Mouse (Mus musculus) myocyte (in vitro differentiated cells): ENCODE measurements around the gene Tmem52b. TPM values are rescaled to one million over a fixed set of nuclear protein-coding genes. Genes with fewer than 3 reads are reported as not detected.
"Not testable (repeated sequence)": the region's sequence is repeated elsewhere in the genome, so short reads cannot be mapped to it uniquely, and the experiment has no call there.

ENCODE experiments used
- H3K27me3 ChIP-seq: one replicate; pipeline ENCODE4 v1.6.1; 2011; ENCODE audit not compliant: control insufficient read depth, insufficient read depth, insufficient read length
- H3K36me3 ChIP-seq: one replicate; pipeline ENCODE4 v1.6.1; 2011; ENCODE audit not compliant: control insufficient read depth, insufficient read depth
- H3K4me2 ChIP-seq: one replicate; pipeline ENCODE4 v1.6.1; 2011; ENCODE audit warnings: low read depth, control low read depth
- H3K4me3 ChIP-seq: one replicate; pipeline ENCODE4 v1.5.1; 2011; ENCODE audit warnings: mild to moderate bottlenecking, control low read depth, moderate library complexity
- H3K79me2 ChIP-seq: one replicate; pipeline ENCODE4 v1.6.1; 2011; ENCODE audit not compliant: control insufficient read depth, insufficient read depth
- H3ac ChIP-seq: one replicate; pipeline ENCODE4 v1.6.1; 2011; ENCODE audit not compliant: control insufficient read depth, insufficient read length
- CEBPB ChIP-seq: IDR thresholded peaks from 2 replicates; pipeline ENCODE4 v1.6.1; 2011; ENCODE audit warnings: mild to moderate bottlenecking, moderate library complexity; ENCODE audit not compliant: poor library complexity, insufficient read depth, severe bottlenecking
- E2F4 ChIP-seq: IDR thresholded peaks from one replicate; pipeline ENCODE4 v1.6.1; 2011; ENCODE audit warnings: mild to moderate bottlenecking, control low read depth, moderate library complexity; ENCODE audit not compliant: insufficient read depth
- MYOD1 ChIP-seq, 3 experiments: IDR thresholded peaks; one replicate each; pipeline ENCODE4 v1.6.1; 2011; ENCODE audit warnings: control low read depth in 2 of 3, low read depth in 2 of 3, mild to moderate bottlenecking in 2 of 3, moderate library complexity in 1 of 3; ENCODE audit not compliant: insufficient read length in 2 of 3, control insufficient read depth in 1 of 3
- MYOG ChIP-seq, 3 experiments: IDR thresholded peaks; one replicate each; pipeline ENCODE4 v1.6.1; 2011; ENCODE audit warnings: control low read depth in 2 of 3, low read depth in 2 of 3, mild to moderate bottlenecking in 2 of 3; ENCODE audit not compliant: insufficient read length in 2 of 3, control insufficient read depth in 1 of 3, insufficient read depth in 1 of 3
- POLR2A ChIP-seq: IDR thresholded peaks from one replicate; pipeline ENCODE4 v1.6.1; 2011; ENCODE audit warnings: low read depth, mild to moderate bottlenecking, control low read depth, moderate library complexity; ENCODE audit not compliant: insufficient read length
- POLR2AphosphoS2 ChIP-seq: IDR thresholded peaks from one replicate; pipeline ENCODE4 v1.6.1; 2011; ENCODE audit warnings: low read depth, control low read depth; ENCODE audit not compliant: insufficient read length
- REST ChIP-seq: IDR thresholded peaks from one replicate; pipeline ENCODE4 v1.6.1; 2011; ENCODE audit warnings: mild to moderate bottlenecking, control low read depth, moderate library complexity; ENCODE audit not compliant: insufficient read depth, insufficient read length
- SRF ChIP-seq: IDR thresholded peaks from one replicate; pipeline ENCODE4 v1.6.1; 2011; ENCODE audit warnings: low read depth; ENCODE audit not compliant: control insufficient read depth, insufficient read length
- TCF12 ChIP-seq: IDR thresholded peaks from one replicate; pipeline ENCODE4 v1.6.1; 2011; ENCODE audit warnings: mild to moderate bottlenecking, control low read depth; ENCODE audit not compliant: poor library complexity, insufficient read depth, severe bottlenecking
- TCF3 ChIP-seq: IDR thresholded peaks from one replicate; pipeline ENCODE4 v1.6.1; 2011; ENCODE audit warnings: low read depth, control low read depth; ENCODE audit not compliant: insufficient read length
- USF1 ChIP-seq: IDR thresholded peaks from one replicate; pipeline ENCODE4 v1.6.1; 2011; ENCODE audit warnings: low read depth, mild to moderate bottlenecking, control low read depth, moderate library complexity
- polyA plus RNA-seq: library from polyadenylated mRNA; unstranded; fragments of >200 nt; fragmentation: generic; extraction: Trizol; gene quantifications from one replicate; pipeline ENCODE4 v1.2.1, GENCODE M21; 2012; ENCODE audit warnings: missing spikeins

The Tmem52b gene
- polyA plus RNA-seq, 1 experiment: not detected

DNA sequence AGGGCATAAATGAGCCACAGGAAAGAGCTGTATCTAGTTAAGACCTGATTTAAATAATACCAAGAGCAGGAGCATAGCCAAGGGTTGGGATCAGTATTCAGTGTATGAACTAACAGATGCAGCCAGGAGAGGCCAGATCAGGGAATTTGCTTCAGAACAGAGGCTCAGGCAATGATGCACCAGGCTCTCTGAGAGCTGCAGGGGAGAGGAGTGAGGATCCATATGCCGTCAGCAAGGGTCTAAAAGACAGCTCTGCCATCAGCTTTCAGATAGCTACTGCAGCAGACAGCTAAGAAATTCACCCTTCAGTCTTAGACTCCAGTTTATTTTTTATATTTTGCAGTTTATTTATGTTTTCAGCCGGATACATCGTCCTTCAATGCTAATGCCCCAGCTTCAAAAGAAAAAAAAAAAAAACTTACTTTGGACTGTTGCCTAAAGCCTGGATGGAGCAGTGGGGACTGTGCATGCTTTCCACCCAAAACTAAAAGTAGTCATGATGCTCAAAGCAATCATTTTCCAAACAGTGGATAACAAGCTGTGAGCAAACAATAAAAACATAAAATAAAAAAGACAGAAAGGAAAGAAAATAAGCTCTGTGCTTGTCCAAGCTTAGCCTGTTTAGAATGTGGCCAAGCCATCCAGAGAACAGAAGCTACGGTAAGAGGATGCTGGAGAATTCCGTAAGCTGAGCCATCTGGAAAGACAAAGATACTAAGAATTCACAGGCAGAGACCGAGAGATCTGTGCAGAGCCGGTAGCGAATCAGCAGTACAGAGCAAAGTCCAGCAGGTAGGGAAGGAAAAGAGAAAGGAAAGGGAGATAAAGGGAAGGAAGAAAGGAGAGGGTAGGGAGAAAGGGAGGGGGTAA lies 32.0 kb upstream of the Tmem52b start:
- TF ChIP-seq TCF3 (no peak), REST (no peak), SRF (no peak), CEBPB (no peak), E2F4 (no peak)
- Histone ChIP-seq H3K27me3 (no peaks in the 10 kb centered on the region), H3K36me3 (no peaks in the 10 kb centered on the region), H3K4me2 (no peak overlapping the region), H3ac (no peak overlapping the region), H3K4me3 (no peak overlapping the region), H3K79me2 (no peaks in the 10 kb centered on the region)

DNA sequence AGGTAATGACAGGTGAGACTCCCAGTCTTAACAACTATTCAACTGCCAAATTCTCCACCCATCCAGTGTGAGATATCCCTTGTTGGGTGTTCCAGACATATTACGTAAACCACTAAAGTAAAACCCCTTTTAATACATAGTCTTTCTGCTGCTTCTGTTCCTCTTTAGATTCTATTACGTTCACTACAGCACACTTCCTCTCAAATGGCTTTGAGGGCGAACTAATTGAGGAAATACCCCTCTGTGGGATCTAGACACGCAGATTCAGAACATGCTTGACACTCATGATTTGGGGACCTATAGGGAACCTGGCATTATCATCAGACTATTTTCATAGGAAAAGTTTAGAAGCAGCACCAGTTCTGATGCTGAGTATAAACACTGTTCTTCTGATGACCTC lies 17.4 kb upstream of the Tmem52b start:
- TF ChIP-seq REST (no peak), USF1 (no peak), MYOD1 (IDR thresholded peaks at IDR 0.05; ENCODE audit: control insufficient read depth in 1 of 3, insufficient read length in 2 of 3, low read depth in 2 of 3) (no peak), POLR2AphosphoS2 (no peak), MYOG (IDR thresholded peaks at IDR 0.05; ENCODE audit: control insufficient read depth in 1 of 3, insufficient read depth in 1 of 3, insufficient read length in 2 of 3, low read depth in 2 of 3) (no peak), E2F4 (no peak)
- Histone ChIP-seq H3K36me3 (no peaks in the 10 kb centered on the region), H3K79me2 (no peaks in the 10 kb centered on the region), H3K4me3 (no peak overlapping the region), H3K4me2 (no peak overlapping the region), H3K27me3 (no peaks in the 10 kb centered on the region), H3ac (no peak overlapping the region)

- Histone ChIP-seq H3ac (no peak overlapping the region), H3K4me3 (no peak overlapping the region), H3K79me2 (no peaks in the 10 kb centered on the region), H3K4me2 (no peak overlapping the region), H3K36me3 (no peaks in the 10 kb centered on the region), H3K27me3 (no peaks in the 10 kb centered on the region)
- TF ChIP-seq TCF12: no peak
- no peak for TF ChIP-seq POLR2AphosphoS2
- no peak for TF ChIP-seq POLR2A
- no peak for TF ChIP-seq TCF3
- TF ChIP-seq CEBPB: no peak
- no peak for TF ChIP-seq MYOD1 (IDR thresholded peaks at IDR 0.05; ENCODE audit: control insufficient read depth in 1 of 3, insufficient read length in 2 of 3, low read depth in 2 of 3)
- no peak for TF ChIP-seq REST
- TF ChIP-seq E2F4: no peak
- TF ChIP-seq USF1: no peak
- no peak for TF ChIP-seq SRF
- no peak for TF ChIP-seq MYOG (IDR thresholded peaks at IDR 0.05; ENCODE audit: control insufficient read depth in 1 of 3, insufficient read depth in 1 of 3, insufficient read length in 2 of 3, low read depth in 2 of 3)
These were observed 14.8 kb upstream of the Tmem52b start for GRCm38 (mm10) chr6:129497345-129498218.

GRCm38 (mm10) chr6:129499516-129499915 lies 12.8 kb upstream of the Tmem52b start:
- not testable (repeated sequence) for H3ac ChIP-seq, H3K4me3 ChIP-seq, H3K4me2 ChIP-seq, H3K79me2 ChIP-seq, H3K36me3 ChIP-seq, H3K27me3 ChIP-seq

GRCm38 (mm10) chr6:129503471-129503870 lies 8.9 kb upstream of the Tmem52b start:
- no peak overlapping the region for H3K4me3 ChIP-seq
- H3K36me3 ChIP-seq: no peaks in the 10 kb centered on the region
- no peak overlapping the region for H3ac ChIP-seq
- no peaks in the 10 kb centered on the region for H3K27me3 ChIP-seq
- H3K79me2 ChIP-seq: no peaks in the 10 kb centered on the region
- no peak for TF ChIP-seq USF1
- TF ChIP-seq CEBPB: no peak
- TF ChIP-seq MYOG (IDR thresholded peaks at IDR 0.05; ENCODE audit: control insufficient read depth in 1 of 3, insufficient read depth in 1 of 3, insufficient read length in 2 of 3, low read depth in 2 of 3): no peak
- no peak for TF ChIP-seq SRF
- TF ChIP-seq POLR2A: no peak
- TF ChIP-seq MYOD1 (IDR thresholded peaks at IDR 0.05; ENCODE audit: control insufficient read depth in 1 of 3, insufficient read length in 2 of 3, low read depth in 2 of 3): no peak
- H3K4me2 ChIP-seq: no peak overlapping the region
